Mouse (Mus musculus) thymus, adult 2 months (tissue): ENCODE data around the gene Tdrd12.

Source experiments
- CTCF ChIP-seq: fragments of 200-500 bp; IDR thresholded peaks from 2 replicates; pipeline ENCODE4 v1.5.1; 2012; ENCODE audit warnings: mild to moderate bottlenecking, control low read depth, low read length, moderate library complexity, borderline replicate concordance; ENCODE audit not compliant: control insufficient read depth, poor library complexity, insufficient read depth; ENCODE audit errors: extremely low read depth
- POLR2A ChIP-seq: fragments of 200-500 bp; IDR thresholded peaks from 2 replicates; pipeline ENCODE4 v1.6.1; 2012; ENCODE audit warnings: mild to moderate bottlenecking, low read length, control low read depth, moderate library complexity; ENCODE audit not compliant: control insufficient read depth, poor library complexity, insufficient read depth; ENCODE audit errors: extremely low read depth

- no peak for TF ChIP-seq CTCF
- no peak for TF ChIP-seq POLR2A
Observed at GRCm38 (mm10) chr7:35467856-35468255, 69.7 kb downstream of the Tdrd12 start.
